Mouse (Mus musculus): ENCODE data around the gene Ccdc110. TPM values are rescaled to one million over a fixed set of nuclear protein-coding genes. Genes with fewer than 3 reads are reported as not detected.

Ccdc110 gene
- polyA plus RNA-seq, 1 experiment from 2014 or later = 0.05 TPM

DNA sequence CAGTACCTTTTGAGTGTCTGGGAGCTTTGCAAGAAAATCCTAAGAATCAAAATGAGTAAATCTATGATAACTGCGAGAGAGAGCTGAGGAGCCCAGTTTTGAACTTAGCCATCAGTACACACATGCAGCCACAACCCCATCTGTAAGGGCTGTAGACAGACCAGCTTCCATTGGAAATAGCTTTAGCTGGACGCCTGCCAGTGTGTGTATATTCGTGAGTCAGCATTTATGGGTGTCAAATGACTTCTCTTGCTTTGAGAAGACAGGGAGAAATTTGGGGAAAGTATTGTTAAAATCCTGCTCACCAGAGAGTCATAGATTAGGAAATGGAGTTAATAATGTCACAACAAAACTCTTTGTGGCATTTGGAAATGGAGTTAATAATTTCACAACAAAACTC, 52.2 kb downstream of the Ccdc110 start:
- H3K4me2 ChIP-seq = no peak overlapping the region
- H3K27ac ChIP-seq = no peak overlapping the region; the same call in 1 of the 2 replicates
- no peak for ATAC-seq (ENCODE audit: insufficient number of reproducible peaks, low FRiP score, low TSS enrichment, low read depth)
- H3K9me3 ChIP-seq = no peaks in the 10 kb centered on the region
- no peaks in the 10 kb centered on the region for H3K4me1 ChIP-seq
- peaks cover 44% of the 10 kb centered on the region for H3K36me3 ChIP-seq
- H3K9ac ChIP-seq = no peak overlapping the region
- no peaks in the 10 kb centered on the region for H3K27me3 ChIP-seq
- no peak overlapping the region for H3K4me3 ChIP-seq
- WGBS = 50% methylated on average over 3 of the region's 3 CpGs

DNA sequence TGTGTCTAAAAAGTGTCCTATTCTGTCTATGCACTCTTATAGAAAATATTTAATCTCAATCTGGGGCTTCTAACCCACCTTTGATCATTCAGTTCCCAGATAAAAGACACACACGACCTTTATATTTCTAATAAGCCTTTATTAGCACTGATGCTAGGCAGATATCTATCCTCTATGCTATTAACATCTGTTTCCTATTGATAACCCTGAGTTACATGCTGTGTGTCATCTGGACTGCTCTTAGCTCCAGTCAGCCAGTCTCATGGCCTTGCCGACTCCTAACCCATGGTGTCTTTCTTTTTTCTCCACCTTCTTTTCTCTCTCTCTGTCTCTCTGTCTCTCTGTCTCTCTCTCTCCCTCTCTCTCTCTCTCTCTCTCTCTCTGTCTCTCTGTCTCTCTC, 53.8 kb downstream of the Ccdc110 start:
- no peak for ATAC-seq (ENCODE audit: insufficient number of reproducible peaks, low FRiP score, low TSS enrichment, low read depth)
- WGBS = 52% methylated on average over 2 of the region's 2 CpGs

DNA sequence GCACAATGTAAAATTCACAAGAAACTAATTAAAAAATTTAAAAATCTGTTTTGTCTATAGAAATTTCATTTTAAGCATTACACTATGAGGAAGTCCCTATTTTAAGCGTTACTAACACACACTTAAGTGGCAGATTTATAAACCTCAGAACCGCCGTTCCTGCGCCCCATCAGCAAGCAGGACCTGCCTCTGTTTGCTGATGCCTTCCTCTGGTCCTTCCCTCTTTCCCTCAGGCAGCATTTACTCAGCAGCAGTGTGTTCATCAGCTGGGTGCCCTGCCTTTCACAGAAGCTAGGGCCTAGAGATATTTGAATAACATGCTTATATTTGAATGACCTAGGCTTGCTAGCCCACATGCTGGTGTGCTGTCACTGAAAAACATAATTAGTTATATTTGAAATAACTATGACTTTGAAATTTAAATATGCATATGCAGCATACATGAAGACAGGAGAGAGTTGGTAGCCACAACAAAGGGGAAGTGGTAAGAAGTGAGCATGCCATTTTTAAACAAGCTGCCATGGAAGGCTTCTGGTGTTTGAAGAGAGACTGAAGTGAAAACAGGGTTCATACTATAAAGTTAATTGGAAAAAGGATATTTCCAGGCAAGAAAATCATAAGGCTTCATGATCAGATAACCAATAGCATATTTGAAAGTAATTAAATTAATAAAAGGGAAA, 56.4 kb downstream of the Ccdc110 start:
- ATAC-seq (ENCODE audit: insufficient number of reproducible peaks, low FRiP score, low TSS enrichment, low read depth) = no peak
- H3K9ac ChIP-seq = no peak overlapping the region
- WGBS = 84% methylated on average over 4 of the region's 4 CpGs

More for the DNA sequence above, 53.8 kb downstream of the Ccdc110 start:
- H3K9me3 ChIP-seq = no peaks in the 10 kb centered on the region
- H3K27ac ChIP-seq = no peak overlapping the region
- H3K9ac ChIP-seq = no peak overlapping the region
- H3K4me3 ChIP-seq = no peak overlapping the region
- peaks cover 31% of the 10 kb centered on the region for H3K36me3 ChIP-seq
- H3K4me1 ChIP-seq = no peaks in the 10 kb centered on the region
- no peaks in the 10 kb centered on the region for H3K27me3 ChIP-seq
- H3K4me2 ChIP-seq = no peak overlapping the region

More for the DNA sequence above, 56.4 kb downstream of the Ccdc110 start:
- H3K9me3 ChIP-seq = no peaks in the 10 kb centered on the region
- no peaks in the 10 kb centered on the region for H3K4me1 ChIP-seq
- no peak overlapping the region for H3K4me3 ChIP-seq
- no peak overlapping the region for H3K27ac ChIP-seq
- no peaks in the 10 kb centered on the region for H3K27me3 ChIP-seq
- H3K36me3 ChIP-seq = peaks cover 36% of the 10 kb centered on the region
- no peak overlapping the region for H3K4me2 ChIP-seq

Other genes starting within 250 kb of the Ccdc110 start
- 83.4 and 124 TPM in 2 replicates for gene Pdlim3, start 49.2 kb upstream of the Ccdc110 start, polyA plus RNA-seq (2015; fragmentation: Nextera tagmentation; extraction: Ambion mirVana)
- 3.2 and 3.6 TPM in 2 replicates for gene 1700029J07Rik, start 40.6 kb downstream of the Ccdc110 start, polyA plus RNA-seq (2015; fragmentation: Nextera tagmentation; extraction: Ambion mirVana)
- 86.4 and 96.8 TPM in 2 replicates for gene Ufsp2, start 40.9 kb downstream of the Ccdc110 start, polyA plus RNA-seq (2015; fragmentation: Nextera tagmentation; extraction: Ambion mirVana)
- gene Lrp2bp, start 64.7 kb downstream of the Ccdc110 start, polyA plus RNA-seq (2015; fragmentation: Nextera tagmentation; extraction: Ambion mirVana) = 0.33 and 0.57 TPM in 2 replicates
- gene Ankrd37, start 71.1 kb downstream of the Ccdc110 start, polyA plus RNA-seq (2015; fragmentation: Nextera tagmentation; extraction: Ambion mirVana) = 31.2 TPM in 2 replicates
- 26.4 and 27.4 TPM in 2 replicates for gene Cfap97, start 217.2 kb downstream of the Ccdc110 start, polyA plus RNA-seq (2015; fragmentation: Nextera tagmentation; extraction: Ambion mirVana)
- gene Snx25, start 217.5 kb downstream of the Ccdc110 start, polyA plus RNA-seq (2015; fragmentation: Nextera tagmentation; extraction: Ambion mirVana) = 5.4 and 6.1 TPM in 2 replicates

All from limb, embryonic 15.5 days (tissue).